ENCODE assay signal across 26 mouse cellular contexts in genomic region chr13:23439901-23440300, GRCm38 (mm10). TPM values are rescaled to one million over a fixed set of nuclear protein-coding genes. Genes with fewer than 3 reads are reported as not detected.
"Had no signal": no experiment of that assay in that cellular context is flagged by ENCODE, and none has a peak within 500 bp of the region (broad histone marks: within the 10 kb centered on the region; RNA-seq: fewer than 3 reads in every experiment).

No protein-coding gene starts in this region.

- ATAC-seq: lung, postnatal 0 days; midbrain, embryonic 13.5 days had no signal

- H3K4me2 ChIP-seq: kidney, embryonic 15.5 days; limb, embryonic 13.5 days; liver, embryonic 13.5 days; lung, embryonic 14.5 days; midbrain, embryonic 13.5 days; neural tube, embryonic 12.5 days; stomach, embryonic 15.5 days had no signal

- H3K9me3 ChIP-seq: kidney, embryonic 15.5 days; limb, embryonic 10.5 days; limb, embryonic 13.5 days; liver, embryonic 13.5 days; midbrain, embryonic 13.5 days; neural tube, embryonic 12.5 days; stomach, embryonic 15.5 days had no signal

- H3K4me3 ChIP-seq: kidney, embryonic 15.5 days; limb, embryonic 10.5 days; limb, embryonic 13.5 days; liver, embryonic 13.5 days; midbrain, embryonic 13.5 days; neural tube, embryonic 12.5 days; stomach, embryonic 15.5 days had no signal

- H3K27ac ChIP-seq: kidney, embryonic 15.5 days; limb, embryonic 10.5 days; limb, embryonic 13.5 days; liver, embryonic 13.5 days; macrophage; midbrain, embryonic 13.5 days; neural tube, embryonic 12.5 days; stomach, embryonic 15.5 days had no signal

- DNase-seq: kidney, adult 8-10 months; kidney, postnatal 10 days; kidney, postnatal 36 days; liver; liver, embryonic 13.5 days; lung, embryonic 14.5 days; retina, postnatal 1 day; right cerebral cortex, postnatal 25 days; spleen, adult 18-20 months; thymus, postnatal 25 days had no signal

- H3K36me3 ChIP-seq: kidney, embryonic 15.5 days; limb, embryonic 10.5 days; limb, embryonic 13.5 days; liver, embryonic 13.5 days; midbrain, embryonic 13.5 days; neural tube, embryonic 12.5 days; stomach, embryonic 15.5 days had no signal

- H3K27me3 ChIP-seq: kidney, embryonic 15.5 days; limb, embryonic 13.5 days; liver, embryonic 13.5 days; midbrain, embryonic 13.5 days; neural tube, embryonic 12.5 days; stomach, embryonic 15.5 days had no signal

- H3K9ac ChIP-seq: kidney, embryonic 15.5 days; limb, embryonic 13.5 days; liver, embryonic 13.5 days; lung, embryonic 14.5 days; midbrain, embryonic 13.5 days; neural tube, embryonic 12.5 days; stomach, embryonic 15.5 days had no signal

RNA-seq across cellular contexts. Expression of gene Btn1a1, which starts 25.8 kb away (rescaled TPM):
- total RNA-seq: layer of hippocampus, adult 18-20 months; layer of hippocampus, postnatal 14 days; left cerebral cortex, postnatal 25 days; megakaryocyte, adult 5-6 weeks; midbrain, postnatal 0 days; neutrophil, adult 5-6 weeks had no signal
- polyA plus RNA-seq: macrophage; neural tube, embryonic 12.5 days; urinary bladder, adult 2 months had no signal

RNA-seq across cellular contexts. Expression of gene Btn2a2, which starts 48.8 kb away (rescaled TPM):
- total RNA-seq: megakaryocyte, adult 5-6 weeks had no signal
- polyA plus RNA-seq: liver, embryonic 13.5 days; liver, embryonic 16.5 days; macrophage; midbrain, postnatal 0 days; urinary bladder, adult 2 months had no signal
